Mouse (Mus musculus) CH12.LX (cell line): ENCODE results near the gene Sema5b. TPM values are rescaled to one million over a fixed set of nuclear protein-coding genes. Genes with fewer than 3 reads are reported as not detected.

ENCODE experiments used
- DNase-seq: peaks from one replicate; pipeline ENCODE4 v3.0.0-alpha.2; 2013; ENCODE audit errors: extremely low read depth
- H3K27ac ChIP-seq: 2 replicates; pipeline ENCODE4 v1.5.1; 2012; ENCODE audit warnings: low read depth, mild to moderate bottlenecking, control low read depth, moderate library complexity; ENCODE audit not compliant: insufficient read depth
- H3K27me3 ChIP-seq: replicated peaks from 2 replicates; pipeline ENCODE3; 2012; ENCODE audit warnings: inconsistent platforms
- H3K36me3 ChIP-seq, 2 experiments: replicated peaks in 1 of 2; 2 replicates each; pipeline versions ENCODE3 to v1.6.1; 2012; ENCODE audit warnings: inconsistent platforms in 1 of 2, low read length in 1 of 2, mild to moderate bottlenecking in 1 of 2, mixed read lengths in 1 of 2, moderate library complexity in 1 of 2; ENCODE audit not compliant: control insufficient read depth in 1 of 2, insufficient read depth in 1 of 2
- H3K4me1 ChIP-seq, 2 experiments: 2 replicates each; pipeline ENCODE4 v1.6.1; 2012; ENCODE audit warnings: inconsistent platforms in 1 of 2, moderate library complexity in 1 of 2; ENCODE audit not compliant: insufficient read depth in 2 of 2, control insufficient read depth in 1 of 2
- H3K4me2 ChIP-seq: 2 replicates; pipeline ENCODE4 v1.6.1; 2012; ENCODE audit warnings: low read depth, mild to moderate bottlenecking, control low read depth; ENCODE audit not compliant: poor library complexity, insufficient read depth, severe bottlenecking
- H3K4me3 ChIP-seq, 3 experiments: fragments of 150-350 bp in 1 of 3; sonication (generic) in 1 of 3; replicated peaks in 1 of 3; 2 replicates each; pipeline versions ENCODE3 to v1.5.1; 2011 to 2012; ENCODE audit warnings: low read depth in 2 of 3, low read length in 2 of 3, mild to moderate bottlenecking in 2 of 3, moderate library complexity in 2 of 3, control low read depth in 1 of 3, improper control_type of control experiment in 1 of 3, inconsistent platforms in 1 of 3, mixed read lengths in 1 of 3; ENCODE audit not compliant: poor library complexity in 1 of 3
- H3K79me2 ChIP-seq: replicated peaks from 2 replicates; pipeline ENCODE4 v1.6.1; 2012; ENCODE audit warnings: mild to moderate bottlenecking, moderate library complexity; ENCODE audit not compliant: control insufficient read depth, poor library complexity, insufficient read depth, severe bottlenecking; ENCODE audit errors: extremely low read depth
- H3K9ac ChIP-seq: 2 replicates; pipeline ENCODE4 v1.6.1; 2012; ENCODE audit warnings: low read depth, mild to moderate bottlenecking, control low read depth, moderate library complexity; ENCODE audit not compliant: insufficient read depth
- H3K9me3 ChIP-seq: replicated peaks from 2 replicates; pipeline ENCODE3; 2012; ENCODE audit warnings: low read length, inconsistent platforms, mixed read lengths
- CHD2 ChIP-seq: IDR thresholded peaks from 2 replicates; pipeline ENCODE4 v1.6.1; 2011; ENCODE audit warnings: low read length, improper control_type of control experiment
- E2F4 ChIP-seq: IDR thresholded peaks from 2 replicates; pipeline ENCODE4 v1.6.1; 2011; ENCODE audit warnings: low read depth, low read length, improper control_type of control experiment; ENCODE audit not compliant: insufficient replicate concordance
- EP300 ChIP-seq: IDR thresholded peaks from 2 replicates; pipeline ENCODE4 v1.6.1; 2011; ENCODE audit warnings: low read length, improper control_type of control experiment
- ETS1 ChIP-seq: conservative IDR thresholded peaks from 2 replicates; pipeline ENCODE4 v1.6.1; 2012; ENCODE audit warnings: low read depth, mild to moderate bottlenecking, inconsistent platforms, low read length, improper control_type of control experiment, moderate library complexity
- GABPA ChIP-seq: IDR thresholded peaks from 2 replicates; pipeline ENCODE4 v1.6.1; 2012; ENCODE audit warnings: low read depth, low read length, improper control_type of control experiment, inconsistent platforms; ENCODE audit not compliant: insufficient replicate concordance
- IRF4 ChIP-seq: IDR thresholded peaks from 2 replicates; pipeline ENCODE4 v1.6.1; 2014; ENCODE audit warnings: low read depth, mild to moderate bottlenecking, inconsistent platforms, low read length, improper control_type of control experiment
- JUN ChIP-seq: IDR thresholded peaks from 2 replicates; pipeline ENCODE4 v1.6.1; 2011; ENCODE audit warnings: low read depth, mild to moderate bottlenecking, low read length, improper control_type of control experiment, moderate library complexity; ENCODE audit not compliant: insufficient read depth
- KAT2A ChIP-seq: IDR thresholded peaks from 2 replicates; pipeline ENCODE4 v1.6.1; 2012; ENCODE audit warnings: low read length, improper control_type of control experiment, inconsistent platforms; ENCODE audit not compliant: insufficient replicate concordance
- MAFK ChIP-seq: IDR thresholded peaks from 2 replicates; pipeline ENCODE4 v1.6.1; 2011; ENCODE audit warnings: low read length, improper control_type of control experiment; ENCODE audit not compliant: insufficient replicate concordance
- MAX ChIP-seq: IDR thresholded peaks from 2 replicates; pipeline ENCODE4 v1.6.1; 2011; ENCODE audit warnings: low read length, improper control_type of control experiment
- MAZ ChIP-seq: IDR thresholded peaks from 2 replicates; pipeline ENCODE4 v1.6.1; 2012; ENCODE audit warnings: low read depth, mild to moderate bottlenecking, inconsistent platforms, low read length, improper control_type of control experiment, moderate library complexity
- MEF2A ChIP-seq: IDR thresholded peaks from 2 replicates; pipeline ENCODE4 v1.6.1; 2014; ENCODE audit warnings: low read depth, mild to moderate bottlenecking, inconsistent platforms, low read length, improper control_type of control experiment, borderline replicate concordance
- MXI1 ChIP-seq: IDR thresholded peaks from 2 replicates; pipeline ENCODE4 v1.6.1; 2011; ENCODE audit warnings: mild to moderate bottlenecking, low read depth, low read length, improper control_type of control experiment
- PAX5 ChIP-seq: IDR thresholded peaks from 2 replicates; pipeline ENCODE4 v1.6.1; 2012; ENCODE audit warnings: low read length, inconsistent platforms, mixed read lengths
- RCOR1 ChIP-seq: conservative IDR thresholded peaks from 2 replicates; pipeline ENCODE4 v1.6.1; 2012; ENCODE audit warnings: low read depth, mild to moderate bottlenecking, inconsistent platforms, low read length, improper control_type of control experiment
- SMC3 ChIP-seq: IDR thresholded peaks from 2 replicates; pipeline ENCODE4 v1.6.1; 2011; ENCODE audit warnings: low read depth, low read length, improper control_type of control experiment
- TBP ChIP-seq: conservative IDR thresholded peaks from 2 replicates; pipeline ENCODE4 v1.6.1; 2011; ENCODE audit warnings: low read depth, low read length, improper control_type of control experiment
- TCF12 ChIP-seq: IDR thresholded peaks from 2 replicates; pipeline ENCODE4 v1.6.1; 2014; ENCODE audit warnings: low read depth, mild to moderate bottlenecking, inconsistent platforms, low read length, improper control_type of control experiment
- UBTF ChIP-seq: IDR thresholded peaks from 2 replicates; pipeline ENCODE4 v1.6.1; 2012; ENCODE audit warnings: low read depth, mild to moderate bottlenecking, inconsistent platforms, low read length, improper control_type of control experiment, moderate library complexity
- USF1 ChIP-seq: IDR thresholded peaks from 2 replicates; pipeline ENCODE4 v1.6.1; 2014; ENCODE audit warnings: low read depth, mild to moderate bottlenecking, inconsistent platforms, low read length, improper control_type of control experiment
- USF2 ChIP-seq: conservative IDR thresholded peaks from 2 replicates; pipeline ENCODE4 v1.6.1; 2011; ENCODE audit warnings: low read depth, low read length, improper control_type of control experiment
- ZC3H11A ChIP-seq: IDR thresholded peaks from 2 replicates; pipeline ENCODE4 v1.6.1; 2012; ENCODE audit warnings: low read depth, mild to moderate bottlenecking, inconsistent platforms, low read length, improper control_type of control experiment
- ZMIZ1 ChIP-seq: IDR thresholded peaks from 2 replicates; pipeline ENCODE4 v1.6.1; 2012; ENCODE audit warnings: low read depth, mild to moderate bottlenecking, inconsistent platforms, low read length, improper control_type of control experiment
- ZNF384 ChIP-seq: IDR thresholded peaks from 2 replicates; pipeline ENCODE4 v1.6.1; 2012; ENCODE audit warnings: low read depth, low read length, improper control_type of control experiment, inconsistent platforms
- dilution Hi-C: fragments of 300-500 bp; cut with MboI; formaldehyde crosslinking; loops from 2 replicates; pipeline ENCODE4 v1.14.3; 2020; ENCODE audit warnings: low sequenced_read_pairs; ENCODE audit not compliant: extremely low pct_unique_long_range_greater_than_20kb, extremely low pct_ligation_motif_present
- in situ Hi-C: fragments of 300-500 bp; cut with MboI; formaldehyde crosslinking; loops from 3 replicates; pipeline ENCODE4 v1.14.3; 2019; ENCODE audit warnings: low sequenced_read_pairs, low pct_ligation_motif_present, low pct_unique_long_range_greater_than_20kb, mixed read lengths
- polyA plus RNA-seq: library from polyadenylated mRNA; unstranded; fragments of >175 nt; gene quantifications from 2 replicates; pipeline ENCODE4 v1.2.1, GENCODE M21; 2012; ENCODE audit warnings: low read depth; ENCODE audit not compliant: insufficient read length
- total RNA-seq, 2 experiments: library from RNA; depleted of rRNA; stranded (reverse); fragments of 300-350 nt in 1 of 2; fragments of >200 nt in 1 of 2; gene quantifications; 2 replicates each; pipeline ENCODE4 v1.2.3; 2012 to 2014

Gene Sema5b
- total and polyA plus RNA-seq, 3 experiments, result 0.04 TPM; not detected in 2

- no peak for TF ChIP-seq RCOR1
- no peak for TF ChIP-seq USF2
- TF ChIP-seq E2F4, result no peak
- TF ChIP-seq ZMIZ1, result no peak
- no peak for TF ChIP-seq KAT2A
- TF ChIP-seq JUN, result no peak
- TF ChIP-seq GABPA, result no peak
- no peak for TF ChIP-seq PAX5
- no peak for TF ChIP-seq EP300
- TF ChIP-seq IRF4, result no peak
- Histone ChIP-seq H3K4me1 (peaks cover 3 to 10% of the 10 kb centered on the region in 2 experiments; a peak in 3 of 4 replicates), H3K79me2 (no peaks in the 10 kb centered on the region), H3K27me3 (peaks cover 95% of the 10 kb centered on the region), H3K4me3 (no peak overlapping the region), H3K27ac (no peak overlapping the region), H3K4me2 (no peak overlapping the region), H3K36me3 (no peaks in the 10 kb centered on the region), H3K9ac (no peak overlapping the region), H3K9me3 (no peaks in the 10 kb centered on the region)
- dilution Hi-C loops, result no loop called here
- in situ Hi-C loops, result no loop called here
- DNase-seq, result no peak
These were observed 63.0 kb downstream of the Sema5b start for GRCm38 (mm10) chr16:35603729-35604522.

DNA sequence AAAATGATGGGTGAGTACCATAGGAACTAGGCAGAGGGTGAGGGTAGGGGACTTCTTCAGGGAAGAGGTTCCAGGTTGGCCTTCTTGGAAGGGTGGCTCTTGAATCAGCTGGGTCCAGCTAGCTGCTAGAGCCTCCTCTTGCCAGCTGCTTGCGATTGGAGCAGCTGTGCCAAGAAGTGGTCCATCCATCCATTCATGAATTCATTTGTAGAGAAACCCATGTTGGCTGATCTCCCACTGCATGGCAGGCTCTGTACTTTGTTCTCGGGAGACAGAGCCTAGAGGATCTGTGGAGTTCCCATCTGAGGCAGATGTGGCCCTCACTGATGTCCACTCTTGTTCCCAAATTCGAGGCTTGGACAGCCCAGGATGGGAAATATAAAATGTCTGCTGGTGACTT is 66.3 kb downstream of the Sema5b start:
- Histone ChIP-seq H3K4me2 (no peak overlapping the region), H3K4me1 (peaks cover 3 to 25% of the 10 kb centered on the region in 2 experiments; a peak in 3 of 4 replicates), H3K4me3 (no peak overlapping the region), H3K27ac (no peak overlapping the region), H3K79me2 (no peaks in the 10 kb centered on the region), H3K9ac (no peak overlapping the region), H3K27me3 (peaks cover 92% of the 10 kb centered on the region), H3K36me3 (no peaks in the 10 kb centered on the region)
- DNase-seq, result no peak
- dilution Hi-C loops, result no loop called here
- no peak for TF ChIP-seq CHD2
- no peak for TF ChIP-seq ETS1
- TF ChIP-seq JUN, result no peak
- no peak for TF ChIP-seq MAX
- TF ChIP-seq ZC3H11A, result no peak
- TF ChIP-seq ZNF384, result no peak
- TF ChIP-seq ZMIZ1, result no peak
- no peak for TF ChIP-seq MEF2A
- TF ChIP-seq KAT2A, result no peak
- TF ChIP-seq TBP, result no peak
- TF ChIP-seq IRF4, result no peak
- no peak for TF ChIP-seq USF2
- no peak for TF ChIP-seq TCF12
- no peak for TF ChIP-seq USF1
- no peak for TF ChIP-seq EP300
- TF ChIP-seq MAZ, result no peak
- TF ChIP-seq MAFK, result no peak
- no peak for TF ChIP-seq MXI1
- TF ChIP-seq UBTF, result no peak
- TF ChIP-seq SMC3, result no peak
- TF ChIP-seq, all 38 proteins: peak for 0
- in situ Hi-C loops, result no loop called here
- no peaks in the 10 kb centered on the region for H3K9me3 ChIP-seq
